Mouse (Mus musculus) heart, embryonic 11.5 days (tissue): ENCODE measurements around the gene Pole. TPM values are rescaled to one million over a fixed set of nuclear protein-coding genes. Genes with fewer than 3 reads are reported as not detected.

Experiments used
- ATAC-seq: fragments of 200-750 bp; cut with Nextera tagmentation; replicated peaks from 2 replicates; pipeline ENCODE4 v1.8.0; 2017; ENCODE audit warnings: moderate library complexity; ENCODE audit not compliant: insufficient number of reproducible peaks, low FRiP score, low TSS enrichment
- H3K27ac ChIP-seq: fragments of 300-500 bp; sonication (generic); 2 replicates; pipeline ENCODE4 v1.5.1; 2014; ENCODE audit warnings: mild to moderate bottlenecking, low read depth, low read length
- H3K27me3 ChIP-seq: fragments of 300-500 bp; sonication (generic); 2 replicates; pipeline ENCODE4 v1.6.1; 2014; ENCODE audit warnings: mild to moderate bottlenecking, low read length, mixed read lengths; ENCODE audit not compliant: control insufficient read depth, insufficient read depth
- H3K36me3 ChIP-seq: fragments of 300-500 bp; sonication (generic); 2 replicates; pipeline ENCODE4 v1.6.1; 2014; ENCODE audit warnings: mild to moderate bottlenecking, low read length, moderate library complexity, mixed read lengths; ENCODE audit not compliant: control insufficient read depth, insufficient read depth
- H3K4me1 ChIP-seq: fragments of 300-500 bp; sonication (generic); 2 replicates; pipeline ENCODE4 v1.6.1; 2014; ENCODE audit warnings: low read length; ENCODE audit not compliant: control insufficient read depth, insufficient read depth
- H3K4me2 ChIP-seq: fragments of 300-500 bp; sonication (generic); 2 replicates; pipeline ENCODE4 v1.6.1; 2014; ENCODE audit warnings: mild to moderate bottlenecking, moderate library complexity
- H3K4me3 ChIP-seq: fragments of 300-500 bp; sonication (generic); 2 replicates; pipeline ENCODE4 v1.5.1; 2014; ENCODE audit warnings: low read depth, low read length
- H3K9ac ChIP-seq: fragments of 300-500 bp; sonication (generic); 2 replicates; pipeline ENCODE4 v1.6.1; 2014; ENCODE audit warnings: mild to moderate bottlenecking, low read depth, low read length, moderate library complexity
- H3K9me3 ChIP-seq: fragments of 300-500 bp; sonication (generic); replicated peaks from 2 replicates; pipeline ENCODE4 v1.6.1; 2016; ENCODE audit warnings: low read length; ENCODE audit not compliant: control insufficient read depth
- WGBS: fragments of 180-500 bp; shearing (Covaris S2); extraction: QIAGEN DNeasy Blood & Tissue Kit; methylation state at CpG from one replicate; pipeline ENCODE4 v1.1.7; 2014; ENCODE audit not compliant: insufficient replicate concordance; 5-methylcytosine and 5-hydroxymethylcytosine counted together
- polyA plus RNA-seq: library from polyadenylated mRNA; unstranded; fragments of >200 nt; fragmentation: Nextera tagmentation; extraction: Ambion mirVana; gene quantifications from 2 replicates; pipeline ENCODE4 v1.2.1, GENCODE M21; 2014

Gene Pole
- polyA plus RNA-seq, 1 experiment from 2014 or later: 25.7 TPM

GRCm38 (mm10) chr5:110308861-110309260, 22.8 kb downstream of the Pole start:
- peaks cover 31% of the 10 kb centered on the region for H3K36me3 ChIP-seq
- ATAC-seq: no peak
- 95% methylated on average over 7 of the region's 7 CpGs for WGBS

GRCm38 (mm10) chr5:110313127-110313526, 27.0 kb downstream of the Pole start:
- Histone ChIP-seq H3K27me3 (no peaks in the 10 kb centered on the region), H3K9me3 (no peaks in the 10 kb centered on the region), H3K27ac (no peak overlapping the region), H3K9ac (no peak overlapping the region), H3K4me1 (no peaks in the 10 kb centered on the region), H3K4me3 (no peak overlapping the region), H3K4me2 (no peak overlapping the region), H3K36me3 (peaks cover 24% of the 10 kb centered on the region)
- WGBS: 93% methylated on average over 3 of the region's 3 CpGs
- no peak for ATAC-seq

More at GRCm38 (mm10) chr5:110308861-110309260, 22.8 kb downstream of the Pole start:
- Histone ChIP-seq H3K4me1 (no peaks in the 10 kb centered on the region), H3K9me3 (no peaks in the 10 kb centered on the region), H3K27me3 (no peaks in the 10 kb centered on the region), H3K4me2 (no peak overlapping the region), H3K27ac (no peak overlapping the region), H3K4me3 (no peak overlapping the region), H3K9ac (no peak overlapping the region)

GRCm38 (mm10) chr5:110330508-110330907, 44.4 kb downstream of the Pole start:
- ATAC-seq: no peak
- Histone ChIP-seq H3K9me3 (no peaks in the 10 kb centered on the region), H3K9ac (no peak overlapping the region), H3K27me3 (no peaks in the 10 kb centered on the region), H3K4me3 (no peak overlapping the region), H3K27ac (no peak overlapping the region), H3K4me2 (no peak overlapping the region), H3K4me1 (no peaks in the 10 kb centered on the region), H3K36me3 (peaks cover 44% of the 10 kb centered on the region)
- WGBS: 81% methylated on average over 3 of the region's 3 CpGs

GRCm38 (mm10) chr5:110338792-110339191, 52.7 kb downstream of the Pole start:
- H3K9me3 ChIP-seq: no peaks in the 10 kb centered on the region

GRCm38 (mm10) chr5:110342648-110343284, 56.7 kb downstream of the Pole start, which contains the start of gene P2rx2:
Gene P2rx2, minus strand, starts transcription at chr5:110343212.
- H3K9me3 ChIP-seq: no peaks in the 10 kb centered on the region
- 2% methylated on average over 43 of the region's 43 CpGs for WGBS
- H3K4me2 ChIP-seq: peak within 1 kb of the TSS; percentile 94
- peak within 1 kb of the TSS; percentile 54; the same call in 1 of the 2 replicates for H3K9ac ChIP-seq
- H3K27ac ChIP-seq: no peak within 1 kb of the TSS
- ATAC-seq: peak; percentile 39; the same call in 1 of the 2 replicates
- H3K27me3 ChIP-seq: peaks cover 40% of the 10 kb centered on the region
- H3K4me3 ChIP-seq: peak within 1 kb of the TSS; percentile 53
- H3K36me3 ChIP-seq: no peaks in the 10 kb centered on the region
- peaks cover 6% of the 10 kb centered on the region for H3K4me1 ChIP-seq

More at GRCm38 (mm10) chr5:110338792-110339191, 52.7 kb downstream of the Pole start:
- H3K36me3 ChIP-seq: peaks cover 15% of the 10 kb centered on the region; the same call in 1 of the 2 replicates
- no peak overlapping the region for H3K27ac ChIP-seq
- peaks cover 6% of the 10 kb centered on the region for H3K4me1 ChIP-seq
- no peak overlapping the region for H3K9ac ChIP-seq
- 90% methylated on average over 2 of the region's 2 CpGs for WGBS
- H3K27me3 ChIP-seq: peaks cover 31% of the 10 kb centered on the region
- no peak overlapping the region for H3K4me3 ChIP-seq
- ATAC-seq: no peak
- no peak overlapping the region for H3K4me2 ChIP-seq

- Histone ChIP-seq H3K4me3 (no peak within 1 kb of the TSS), H3K4me1 (peaks cover 6% of the 10 kb centered on the region), H3K9me3 (no peaks in the 10 kb centered on the region), H3K27me3 (peaks cover 40% of the 10 kb centered on the region), H3K4me2 (no peak within 1 kb of the TSS), H3K27ac (no peak within 1 kb of the TSS), H3K9ac (no peak within 1 kb of the TSS), H3K36me3 (no peaks in the 10 kb centered on the region)
- ATAC-seq: no peak
- WGBS: 65% methylated on average over 4 of the region's 4 CpGs
Observed at GRCm38 (mm10) chr5:110344524-110344923, 58.4 kb downstream of the Pole start, which contains the start of gene Lrcol1. Gene Lrcol1, plus strand, starts transcription at chr5:110344730.

- H3K4me3 ChIP-seq: no peak overlapping the region
- H3K9me3 ChIP-seq: no peaks in the 10 kb centered on the region
- H3K36me3 ChIP-seq: no peaks in the 10 kb centered on the region
- H3K9ac ChIP-seq: no peak overlapping the region
- peaks cover 40% of the 10 kb centered on the region for H3K27me3 ChIP-seq
- H3K4me1 ChIP-seq: peaks cover 6% of the 10 kb centered on the region
- WGBS: 68% methylated on average over 4 of the region's 4 CpGs
- no peak overlapping the region for H3K4me2 ChIP-seq
- H3K27ac ChIP-seq: no peak overlapping the region
- ATAC-seq: no peak
Observed at GRCm38 (mm10) chr5:110345553-110345952, 59.4 kb downstream of the Pole start.

- H3K4me3 ChIP-seq: no peak overlapping the region
- H3K9me3 ChIP-seq: no peaks in the 10 kb centered on the region
- no peak for ATAC-seq
- 74% methylated on average over 8 of the region's 8 CpGs for WGBS
- H3K27ac ChIP-seq: no peak overlapping the region
- H3K4me1 ChIP-seq: peaks cover 6% of the 10 kb centered on the region
- no peak overlapping the region for H3K4me2 ChIP-seq
- H3K27me3 ChIP-seq: peaks cover 26% of the 10 kb centered on the region
- no peaks in the 10 kb centered on the region for H3K36me3 ChIP-seq
- no peak overlapping the region for H3K9ac ChIP-seq
Observed at GRCm38 (mm10) chr5:110347006-110347405, 60.9 kb downstream of the Pole start.

GRCm38 (mm10) chr5:110354716-110355115, 68.6 kb downstream of the Pole start:
- peaks cover 16% of the 10 kb centered on the region; the same call in 1 of the 2 replicates for H3K27me3 ChIP-seq
- 16% methylated on average over 7 of the region's 7 CpGs for WGBS
- no peak overlapping the region for H3K4me3 ChIP-seq
- H3K4me1 ChIP-seq: no peaks in the 10 kb centered on the region
- H3K27ac ChIP-seq: no peak overlapping the region
- no peak overlapping the region for H3K9ac ChIP-seq
- H3K4me2 ChIP-seq: no peak overlapping the region
- no peaks in the 10 kb centered on the region for H3K36me3 ChIP-seq
- no peaks in the 10 kb centered on the region for H3K9me3 ChIP-seq
- ATAC-seq: no peak
